Mouse (Mus musculus) midbrain, embryonic 14.5 days (tissue): Measurements from ENCODE around the gene Clip2. TPM values are rescaled to one million over a fixed set of nuclear protein-coding genes. Genes with fewer than 3 reads are reported as not detected.

Experiments
- ATAC-seq: fragments of 200-750 bp; cut with Nextera tagmentation; 2 replicates; pipeline ENCODE4 v1.8.0; 2017; ENCODE audit warnings: moderate number of reproducible peaks, moderate library complexity; ENCODE audit not compliant: low FRiP score, low TSS enrichment
- DNase-seq: peaks from one replicate; pipeline ENCODE4 v3.0.0-alpha.2; 2015
- H3K27ac ChIP-seq: fragments of 300-500 bp; sonication (generic); replicated peaks from 2 replicates; pipeline ENCODE4 v1.5.1; 2014; ENCODE audit warnings: mild to moderate bottlenecking, low read depth, low read length, moderate library complexity
- H3K27me3 ChIP-seq: fragments of 300-500 bp; sonication (generic); 2 replicates; pipeline ENCODE4 v1.6.1; 2014; ENCODE audit warnings: low read length, control low read depth, mixed read lengths; ENCODE audit not compliant: control insufficient read depth, insufficient read depth
- H3K36me3 ChIP-seq: fragments of 300-500 bp; sonication (generic); 2 replicates; pipeline ENCODE4 v1.6.1; 2014; ENCODE audit warnings: low read length, control low read depth; ENCODE audit not compliant: control insufficient read depth, insufficient read depth
- H3K4me1 ChIP-seq: fragments of 300-500 bp; sonication (generic); 2 replicates; pipeline ENCODE4 v1.6.1; 2014; ENCODE audit warnings: mild to moderate bottlenecking, antibody characterized with exemption, low read length, control low read depth; ENCODE audit not compliant: control insufficient read depth, insufficient read depth
- H3K4me2 ChIP-seq: fragments of 300-500 bp; sonication (generic); 2 replicates; pipeline ENCODE4 v1.6.1; 2014; ENCODE audit warnings: mild to moderate bottlenecking, low read length, moderate library complexity
- H3K4me3 ChIP-seq: fragments of 300-500 bp; sonication (generic); replicated peaks from 2 replicates; pipeline ENCODE4 v1.5.1; 2014; ENCODE audit warnings: low read depth, low read length
- H3K9ac ChIP-seq: fragments of 300-500 bp; sonication (generic); replicated peaks from 2 replicates; pipeline ENCODE4 v1.6.1; 2014; ENCODE audit warnings: mild to moderate bottlenecking, low read length, moderate library complexity
- H3K9me3 ChIP-seq: fragments of 300-500 bp; sonication (generic); 2 replicates; pipeline ENCODE4 v1.6.1; 2016; ENCODE audit warnings: low read length, control low read depth, mixed read lengths; ENCODE audit not compliant: control insufficient read depth
- WGBS: fragments of 180-500 bp; shearing (Covaris S2); extraction: QIAGEN DNeasy Blood & Tissue Kit; methylation state at CpG from one replicate; pipeline ENCODE4 v1.1.7; 2014; 5-methylcytosine and 5-hydroxymethylcytosine counted together
- polyA plus RNA-seq: library from polyadenylated mRNA; unstranded; fragments of >200 nt; fragmentation: Nextera tagmentation; extraction: Ambion mirVana; gene quantifications from 2 replicates; pipeline ENCODE4 v1.2.1, GENCODE M21; 2014

Clip2 gene
- polyA plus RNA-seq, 1 experiment from 2014 or later, result 18.2 TPM

- Histone ChIP-seq H3K36me3 (peaks cover 95% of the 10 kb centered on the region), H3K4me2 (no peak overlapping the region), H3K27me3 (no peaks in the 10 kb centered on the region), H3K9me3 (no peaks in the 10 kb centered on the region), H3K4me3 (no peak overlapping the region), H3K4me1 (no peaks in the 10 kb centered on the region), H3K27ac (no peak overlapping the region), H3K9ac (no peak overlapping the region; the same call in 1 of the 2 replicates)
- 57% methylated on average over 11 of the region's 11 CpGs for WGBS
- peak; percentile 90 for DNase-seq
- ATAC-seq, result peak; percentile 48; the same call in 1 of the 2 replicates
Observed at GRCm38 (mm10) chr5:134494142-134494541, 58.1 kb downstream of the Clip2 start.

DNA sequence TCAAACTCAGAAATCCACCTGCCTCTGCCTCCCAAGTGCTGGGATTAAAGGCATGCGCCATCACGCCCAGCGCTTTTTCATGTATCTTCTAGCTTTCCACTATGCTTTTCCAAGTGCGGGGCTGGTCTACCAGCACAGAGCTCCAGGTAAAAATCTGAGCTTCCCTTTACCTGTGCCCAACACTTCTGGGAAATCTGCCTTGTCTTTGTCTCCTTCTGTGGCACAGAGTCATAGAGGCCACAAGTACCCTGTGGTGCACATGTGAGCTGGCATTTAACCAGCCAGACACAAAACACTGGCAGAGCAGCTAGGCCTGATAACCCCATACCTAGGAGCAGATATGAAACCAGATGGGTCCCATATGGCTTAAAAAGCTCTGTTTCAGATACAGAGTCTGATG is 59.3 kb downstream of the Clip2 start:
- no peaks in the 10 kb centered on the region for H3K27me3 ChIP-seq
- no peak overlapping the region for H3K27ac ChIP-seq
- WGBS, result over 99% methylated on average over 4 of the region's 4 CpGs
- no peak overlapping the region for H3K4me2 ChIP-seq
- no peak overlapping the region for H3K4me3 ChIP-seq
- H3K4me1 ChIP-seq, result no peaks in the 10 kb centered on the region
- no peak overlapping the region for H3K9ac ChIP-seq
- ATAC-seq, result no peak
- no peaks in the 10 kb centered on the region for H3K9me3 ChIP-seq
- no peak for DNase-seq
- H3K36me3 ChIP-seq, result peaks cover 88% of the 10 kb centered on the region

DNA sequence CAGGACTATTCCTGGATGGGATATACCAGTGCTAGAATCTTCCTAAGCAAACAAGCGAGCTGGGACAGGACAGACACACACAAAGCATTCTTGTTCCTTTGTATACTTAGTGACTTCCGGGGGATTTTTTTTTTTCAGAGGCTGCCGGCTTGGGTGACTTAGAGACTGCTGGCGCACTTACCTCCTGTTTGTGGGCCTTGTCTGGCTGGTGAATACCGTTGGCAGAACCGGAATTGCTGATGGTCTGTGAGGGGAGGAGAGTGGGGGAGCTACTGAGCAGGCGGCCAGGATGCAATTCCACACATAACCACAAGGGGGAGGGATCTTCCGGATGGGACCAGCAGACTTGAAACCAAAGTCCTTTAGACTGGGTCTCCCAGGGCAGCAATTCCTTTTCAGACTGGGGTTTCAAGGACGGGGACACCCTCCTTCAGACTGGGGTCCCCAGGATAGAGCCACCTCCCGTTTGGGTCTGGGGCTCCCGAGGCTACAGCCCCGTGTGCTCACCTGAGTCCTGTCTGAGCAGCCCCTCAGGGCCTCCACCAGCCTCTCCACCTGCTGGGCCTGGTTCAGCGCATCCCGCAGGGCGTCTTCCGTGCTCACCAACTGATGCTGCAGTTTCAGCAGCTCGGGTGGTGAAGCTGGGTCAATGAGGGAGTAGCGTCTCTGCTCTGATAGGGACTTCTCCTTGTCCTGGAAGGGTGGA is 60.4 kb downstream of the Clip2 start:
- Histone ChIP-seq H3K4me2 (no peak overlapping the region), H3K9me3 (no peaks in the 10 kb centered on the region), H3K9ac (no peak overlapping the region), H3K4me1 (no peaks in the 10 kb centered on the region), H3K4me3 (no peak overlapping the region), H3K27me3 (no peaks in the 10 kb centered on the region), H3K36me3 (peaks cover 77% of the 10 kb centered on the region), H3K27ac (no peak overlapping the region)
- DNase-seq, result peak; percentile 92
- ATAC-seq, result peak; percentile 12; the same call in 1 of the 2 replicates
- 27% methylated on average over 18 of the region's 18 CpGs for WGBS

DNA sequence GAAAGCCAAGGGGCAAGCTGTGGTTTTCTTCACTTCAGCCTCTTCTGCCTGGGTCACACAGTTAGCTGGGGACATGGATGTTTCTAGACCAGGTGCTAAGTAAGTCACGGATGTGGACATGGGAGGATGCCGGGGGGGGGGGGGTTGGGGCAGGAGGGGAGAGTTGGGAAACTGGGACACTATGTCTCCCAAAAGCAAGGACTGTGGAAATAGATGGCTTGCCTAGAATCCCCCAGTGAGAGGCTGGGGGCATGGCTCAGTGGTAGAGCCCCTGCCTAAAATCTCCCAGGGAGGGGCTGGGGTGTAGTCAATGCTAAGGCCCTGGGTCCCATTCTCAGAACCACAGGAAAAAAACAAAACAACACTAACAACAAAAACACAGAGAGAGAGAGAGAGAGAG is 61.0 kb downstream of the Clip2 start:
- H3K4me1 ChIP-seq, result no peaks in the 10 kb centered on the region
- H3K27me3 ChIP-seq, result no peaks in the 10 kb centered on the region
- H3K9ac ChIP-seq, result no peak overlapping the region
- H3K36me3 ChIP-seq, result peaks cover 71% of the 10 kb centered on the region
- H3K4me2 ChIP-seq, result no peak overlapping the region
- no peak overlapping the region for H3K27ac ChIP-seq
- H3K9me3 ChIP-seq, result no peaks in the 10 kb centered on the region
- no peak overlapping the region for H3K4me3 ChIP-seq
- ATAC-seq (no peak), DNase-seq (no peak)
- WGBS, result 85% methylated on average over 2 of the region's 2 CpGs

GRCm38 (mm10) chr5:134490465-134490864 is 61.8 kb downstream of the Clip2 start:
- no peak overlapping the region for H3K27ac ChIP-seq
- H3K4me3 ChIP-seq, result no peak overlapping the region
- ATAC-seq (no peak), DNase-seq (no peak)
- H3K4me1 ChIP-seq, result no peaks in the 10 kb centered on the region
- no peak overlapping the region for H3K9ac ChIP-seq
- no peaks in the 10 kb centered on the region for H3K27me3 ChIP-seq
- WGBS, result 91% methylated on average over 12 of the region's 12 CpGs
- peaks cover 63% of the 10 kb centered on the region for H3K36me3 ChIP-seq
- H3K4me2 ChIP-seq, result no peak overlapping the region
- no peaks in the 10 kb centered on the region for H3K9me3 ChIP-seq

DNA sequence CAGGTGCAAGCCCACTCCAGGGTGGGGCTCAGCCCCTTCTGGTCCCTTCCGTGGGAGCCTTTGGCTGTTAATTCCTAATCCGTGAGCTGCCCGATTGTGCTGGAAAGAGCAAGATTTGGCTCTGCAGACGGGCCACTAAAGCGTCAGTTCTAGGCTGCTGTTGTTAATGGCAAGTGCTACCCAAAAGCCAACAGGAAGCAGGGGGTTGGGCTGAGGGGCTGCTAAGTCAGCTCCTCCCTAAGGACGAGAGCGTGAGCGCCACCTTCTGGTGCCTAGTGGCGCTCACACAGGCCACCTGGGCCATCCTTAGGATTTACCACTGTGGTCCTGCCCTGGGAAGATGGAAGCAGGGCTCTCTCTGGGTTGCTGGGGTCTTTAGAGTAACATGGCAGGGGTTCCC is 62.7 kb downstream of the Clip2 start:
- no peak overlapping the region for H3K27ac ChIP-seq
- ATAC-seq (no peak), DNase-seq (peak; percentile 67)
- H3K4me1 ChIP-seq, result no peaks in the 10 kb centered on the region
- H3K9ac ChIP-seq, result no peak overlapping the region
- H3K27me3 ChIP-seq, result no peaks in the 10 kb centered on the region
- 26% methylated on average over 9 of the region's 9 CpGs for WGBS
- no peak overlapping the region for H3K4me2 ChIP-seq
- H3K36me3 ChIP-seq, result peaks cover 57% of the 10 kb centered on the region
- no peaks in the 10 kb centered on the region for H3K9me3 ChIP-seq
- no peak overlapping the region for H3K4me3 ChIP-seq

DNA sequence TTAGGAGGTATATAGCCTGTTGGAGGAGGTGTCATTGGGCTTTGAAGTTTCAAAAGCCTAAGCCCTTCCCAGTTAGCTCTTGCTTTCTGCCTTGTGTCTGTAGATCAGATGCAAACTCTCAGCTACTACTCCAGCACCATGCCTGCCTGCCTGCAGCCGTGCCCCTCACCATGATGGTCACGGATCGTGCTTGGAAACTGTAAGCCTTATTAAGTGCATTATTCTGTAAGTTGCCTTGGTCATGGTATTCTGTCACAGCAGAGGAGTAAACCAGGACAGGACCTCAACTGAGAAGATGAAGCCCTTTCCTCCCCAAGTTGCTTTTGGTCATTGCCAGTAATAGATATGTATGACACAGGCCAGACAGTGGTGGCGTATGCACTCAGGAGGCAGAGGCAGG is 63.6 kb downstream of the Clip2 start:
- Histone ChIP-seq H3K9me3 (no peaks in the 10 kb centered on the region), H3K27me3 (no peaks in the 10 kb centered on the region), H3K4me1 (no peaks in the 10 kb centered on the region), H3K9ac (no peak overlapping the region), H3K36me3 (peaks cover 47% of the 10 kb centered on the region), H3K4me2 (no peak overlapping the region), H3K4me3 (no peak overlapping the region), H3K27ac (no peak overlapping the region)
- DNase-seq (no peak), ATAC-seq (no peak)
- 93% methylated on average over 4 of the region's 4 CpGs for WGBS

DNA sequence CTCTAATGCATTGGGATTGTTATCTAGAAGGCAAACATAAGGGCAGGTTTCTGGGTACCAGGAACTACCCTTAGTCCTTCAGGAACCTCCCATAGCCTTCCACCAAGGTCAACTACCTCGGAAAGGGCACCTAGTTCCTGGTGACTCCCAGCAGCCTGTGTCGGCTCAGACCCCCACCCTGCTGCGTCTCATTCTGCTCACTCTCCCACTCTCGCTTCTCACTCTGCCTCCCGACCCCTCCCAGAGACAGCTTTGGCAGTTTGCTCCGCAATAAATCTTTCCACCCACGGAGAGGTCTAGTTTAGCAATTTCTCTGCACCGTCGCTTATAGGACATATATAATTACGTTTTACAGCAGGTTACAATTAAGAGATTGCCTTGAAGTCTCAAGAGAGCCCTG is 64.2 kb downstream of the Clip2 start:
- no peaks in the 10 kb centered on the region for H3K4me1 ChIP-seq
- ATAC-seq (no peak), DNase-seq (no peak)
- no peak overlapping the region for H3K9ac ChIP-seq
- H3K9me3 ChIP-seq, result no peaks in the 10 kb centered on the region
- H3K27me3 ChIP-seq, result no peaks in the 10 kb centered on the region
- 81% methylated on average over 10 of the region's 10 CpGs for WGBS
- no peak overlapping the region for H3K27ac ChIP-seq
- H3K4me2 ChIP-seq, result no peak overlapping the region
- peaks cover 41% of the 10 kb centered on the region for H3K36me3 ChIP-seq
- no peak overlapping the region for H3K4me3 ChIP-seq

DNA sequence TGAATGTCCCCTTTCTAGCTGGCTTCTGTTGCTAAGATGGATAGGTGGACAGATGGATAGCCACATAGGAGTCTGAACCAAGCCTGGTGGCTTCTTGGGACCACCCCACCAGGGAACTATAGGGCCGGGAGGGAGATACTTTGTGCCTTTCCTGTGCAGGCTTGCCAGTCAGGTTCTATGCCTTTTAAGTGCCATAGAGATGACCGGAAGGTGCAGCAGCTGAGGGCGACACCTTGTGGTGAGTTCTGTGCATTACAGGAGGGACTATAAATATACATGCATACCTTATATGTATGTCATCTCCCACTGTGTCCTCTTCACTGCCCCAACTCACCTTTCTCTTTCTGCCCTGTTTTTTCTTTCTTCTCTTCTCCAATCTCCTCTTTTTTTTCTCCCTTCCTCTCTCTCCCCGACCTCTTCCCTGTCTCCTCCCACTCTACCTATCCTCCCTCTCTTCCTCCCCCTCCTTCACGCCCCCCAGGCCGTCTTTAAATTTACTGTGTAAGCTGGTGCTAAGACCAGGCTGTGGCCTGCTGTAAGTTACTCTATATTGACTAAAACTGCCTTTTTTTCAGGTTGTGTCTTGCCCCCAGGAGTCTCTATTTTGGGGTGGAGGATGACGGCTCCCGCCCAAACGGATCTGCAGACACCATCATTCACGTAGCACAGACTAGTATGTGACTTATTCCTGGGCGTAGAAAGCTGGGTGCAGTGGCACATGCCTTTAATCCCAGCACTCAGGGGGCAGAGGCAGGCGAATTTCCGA is 66.2 kb downstream of the Clip2 start:
- H3K4me2 ChIP-seq, result no peak overlapping the region
- H3K27me3 ChIP-seq, result no peaks in the 10 kb centered on the region
- 60% methylated on average over 13 of the region's 13 CpGs for WGBS
- ATAC-seq (peak; percentile 46; the same call in 1 of the 2 replicates), DNase-seq (peak; percentile 94)
- H3K9ac ChIP-seq, result no peak overlapping the region
- H3K9me3 ChIP-seq, result no peaks in the 10 kb centered on the region
- no peaks in the 10 kb centered on the region for H3K4me1 ChIP-seq
- peaks cover 24% of the 10 kb centered on the region for H3K36me3 ChIP-seq
- no peak overlapping the region for H3K27ac ChIP-seq
- no peak overlapping the region for H3K4me3 ChIP-seq
